Mouse (Mus musculus) layer of hippocampus, postnatal 10 days (tissue): ENCODE results near the gene Akna. TPM values are rescaled to one million over a fixed set of nuclear protein-coding genes. Genes with fewer than 3 reads are reported as not detected.
A peak's percentile ranks its signal among the peaks of the same experiment; 100 is the strongest.

ENCODE experiments used
- DNase-seq, 2 experiments: peaks; one replicate each; pipeline ENCODE4 v3.0.0; 2021; ENCODE audit warnings: low spot score in 2 of 2
- long read RNA-seq: library from polyadenylated mRNA; stranded (forward); transcript quantifications from one replicate; pipeline ENCODE4 v2.0.0, GENCODE M21; 2023
- total RNA-seq, 2 experiments: library from RNA; stranded (reverse); gene quantifications; 2 replicates each; pipeline ENCODE4 v1.2.3; 2021

Akna gene
- 1 to 10 TPM; 4.0 to 5.0 TPM for total RNA-seq
- long read RNA-seq, partial matches to known transcripts, result 0 of 1 reads
- long read RNA-seq, other reads (novel, unspliced or antisense), result 1 of 1 reads

GRCm38 (mm10) chr4:63403040-63403959 is at the start of gene Akna:
TSS of gene Akna (minus strand) at chr4:63403354.
- peak; percentile 71 to 82 for DNase-seq

- DNase-seq, result no peak
Measured at GRCm38 (mm10) chr4:63452555-63452954, 49.4 kb upstream of the Akna start.

GRCm38 (mm10) chr4:63450551-63450950 is 47.4 kb upstream of the Akna start:
- no peak for DNase-seq

- DNase-seq, result no peak
Measured at GRCm38 (mm10) chr4:63444362-63445066, 41.4 kb upstream of the Akna start.

GRCm38 (mm10) chr4:63443101-63443500 is 39.9 kb upstream of the Akna start:
- DNase-seq, result no peak

- DNase-seq, result no peak
Measured at GRCm38 (mm10) chr4:63441616-63442015, 38.5 kb upstream of the Akna start.

- no peak for DNase-seq
Measured at GRCm38 (mm10) chr4:63440262-63440661, 37.1 kb upstream of the Akna start.

- DNase-seq, result no peak
Measured at GRCm38 (mm10) chr4:63437968-63438367, 34.8 kb upstream of the Akna start.

GRCm38 (mm10) chr4:63437119-63437815 is 34.1 kb upstream of the Akna start:
- DNase-seq, result no peak

- DNase-seq, result no peak
Measured at GRCm38 (mm10) chr4:63435402-63435801, 32.2 kb upstream of the Akna start.

- no peak for DNase-seq
Measured at GRCm38 (mm10) chr4:63431098-63431497, 27.9 kb upstream of the Akna start.

- DNase-seq, result no peak
Measured at GRCm38 (mm10) chr4:63430357-63430756, 27.2 kb upstream of the Akna start.

- DNase-seq, result no peak
Measured at GRCm38 (mm10) chr4:63426308-63426707, 23.2 kb upstream of the Akna start.

GRCm38 (mm10) chr4:63423811-63424210 is 20.7 kb upstream of the Akna start:
- no peak for DNase-seq

GRCm38 (mm10) chr4:63423231-63423630 is 20.1 kb upstream of the Akna start:
- no peak for DNase-seq

GRCm38 (mm10) chr4:63420143-63420920 is 17.2 kb upstream of the Akna start:
- peak; percentile 55 to 63 for DNase-seq

- no peak for DNase-seq
Measured at GRCm38 (mm10) chr4:63418270-63418669, 15.1 kb upstream of the Akna start.

GRCm38 (mm10) chr4:63417318-63417957 is 14.3 kb upstream of the Akna start:
- DNase-seq, result peak; percentile 89 to 90

GRCm38 (mm10) chr4:63414951-63415350 is 11.8 kb upstream of the Akna start:
- no peak for DNase-seq

- no peak for DNase-seq
Measured at GRCm38 (mm10) chr4:63411222-63411621, 8.1 kb upstream of the Akna start.
